7 mouse cellular contexts compared by ENCODE assay signal in the genomic region with DNA sequence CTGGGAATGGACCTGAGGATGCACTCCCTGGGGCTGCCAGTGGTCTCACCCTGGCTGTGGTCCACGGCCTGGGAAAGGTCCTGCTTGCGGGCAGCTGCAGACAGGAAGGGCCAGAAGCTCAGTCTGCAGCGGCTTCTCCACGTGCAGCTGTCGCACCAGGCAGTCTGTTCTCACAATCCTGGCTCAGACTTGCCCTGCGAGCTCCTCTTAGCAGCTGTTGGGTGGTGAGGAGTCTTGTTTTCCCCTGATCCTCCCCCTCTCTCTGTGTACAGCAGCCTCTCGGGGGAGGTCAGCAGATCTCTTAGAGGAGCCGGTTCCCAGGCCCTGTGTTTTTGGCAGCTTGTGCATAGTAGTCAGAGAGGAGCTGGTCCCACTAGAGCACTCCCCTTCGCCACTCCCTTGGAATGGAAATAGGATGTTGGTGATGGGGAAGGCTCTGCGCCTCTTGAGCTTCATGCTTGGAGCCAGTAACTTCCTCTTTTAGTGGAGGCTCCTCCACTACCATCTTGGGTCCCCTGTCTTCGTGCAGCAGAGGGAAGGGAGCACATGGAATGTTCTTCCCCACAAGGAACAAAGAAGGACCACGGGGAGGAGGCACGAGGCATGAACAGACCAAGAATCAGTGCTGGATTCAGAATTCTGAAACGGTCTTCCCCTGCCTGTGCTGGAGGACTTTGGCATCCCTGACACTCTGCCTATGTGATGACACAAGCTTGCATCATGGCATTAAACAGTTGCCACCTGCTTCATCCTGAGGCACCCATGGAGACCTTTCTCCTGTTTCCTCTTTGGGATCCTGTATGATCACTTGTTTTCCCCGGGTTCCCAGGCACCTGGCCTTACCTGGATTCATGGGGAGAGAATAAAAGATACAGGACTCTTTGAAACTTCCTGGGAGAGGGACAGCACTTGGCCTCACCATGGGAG. TPM values are rescaled to one million over a fixed set of nuclear protein-coding genes. Genes with fewer than 3 reads are reported as not detected.
DNase-seq lines count a peak whose midpoint lies in the region; ATAC-seq lines count a peak whose summit lies in the region.

No protein-coding gene starts in this region.

- H3K36me3 ChIP-seq in liver, embryonic 12.5 days = peaks cover 99% of the 10 kb centered on the region
- peaks cover 39% of the 10 kb centered on the region for H3K36me3 ChIP-seq in embryonic facial prominence, embryonic 14.5 days (ENCODE audit: control insufficient read depth, insufficient read depth, low read length)
- peaks cover 82% of the 10 kb centered on the region for H3K36me3 ChIP-seq in liver, embryonic 16.5 days (ENCODE audit: control insufficient read depth, insufficient read depth)
- H3K36me3 ChIP-seq in stomach, embryonic 14.5 days (ENCODE audit: control insufficient read depth, insufficient read depth, low read length) = peaks cover 18% of the 10 kb centered on the region

- H3K9ac ChIP-seq in liver, embryonic 12.5 days = no peak overlapping the region
- no peak overlapping the region for H3K9ac ChIP-seq in embryonic facial prominence, embryonic 14.5 days (ENCODE audit: low read depth, low read length)
- no peak overlapping the region for H3K9ac ChIP-seq in liver, embryonic 16.5 days (ENCODE audit: low read depth, low read length)
- no peak overlapping the region for H3K9ac ChIP-seq in stomach, embryonic 14.5 days (replicated peaks; ENCODE audit: low read depth, low read length)

- H3K4me3 ChIP-seq in liver, embryonic 12.5 days = no peak overlapping the region
- no peak overlapping the region for H3K4me3 ChIP-seq in embryonic facial prominence, embryonic 14.5 days (ENCODE audit: low read depth, low read length)
- no peak overlapping the region for H3K4me3 ChIP-seq in liver, embryonic 16.5 days (ENCODE audit: low read depth, low read length)
- no peak overlapping the region for H3K4me3 ChIP-seq in stomach, embryonic 14.5 days (ENCODE audit: low read depth, low read length)

- no peaks in the 10 kb centered on the region for H3K27me3 ChIP-seq in liver, embryonic 12.5 days (replicated peaks)
- H3K27me3 ChIP-seq in embryonic facial prominence, embryonic 14.5 days (replicated peaks; ENCODE audit: control insufficient read depth, insufficient read depth, low read length) = no peaks in the 10 kb centered on the region
- H3K27me3 ChIP-seq in liver, embryonic 16.5 days (ENCODE audit: control insufficient read depth, insufficient read depth, low read depth, low read length) = no peaks in the 10 kb centered on the region
- no peaks in the 10 kb centered on the region for H3K27me3 ChIP-seq in stomach, embryonic 14.5 days (ENCODE audit: control insufficient read depth, insufficient read depth, low read length)

- ATAC-seq in liver, embryonic 12.5 days = no peak
- ATAC-seq in embryonic facial prominence, embryonic 14.5 days (ENCODE audit: low read depth) = peak; percentile 88
- ATAC-seq in liver, embryonic 16.5 days (ENCODE audit: low read depth) = no peak
- ATAC-seq in stomach, embryonic 14.5 days (ENCODE audit: insufficient number of reproducible peaks, insufficient read depth, low FRiP score, low read depth) = peak; percentile 80
- no peak for ATAC-seq in activated CD4-positive, CD25-positive, alpha-beta regulatory T cell, adult 4 months

- intact Hi-C loops in heart, postnatal 25 days (cut with DNase I) = loop anchor here (5.0 kb wide), 1 partner anchor 113 kb away; no protein-coding TSS in a partner anchor

- peaks cover 30% of the 10 kb centered on the region for H3K4me1 ChIP-seq in liver, embryonic 12.5 days
- H3K4me1 ChIP-seq in embryonic facial prominence, embryonic 14.5 days (ENCODE audit: control insufficient read depth, insufficient read depth, low read length) = peaks cover 4% of the 10 kb centered on the region; the same call in 1 of the 2 replicates
- peaks cover 9% of the 10 kb centered on the region for H3K4me1 ChIP-seq in liver, embryonic 16.5 days (ENCODE audit: control insufficient read depth, low read depth, low read length)
- peaks cover 11% of the 10 kb centered on the region; the same call in 1 of the 2 replicates for H3K4me1 ChIP-seq in stomach, embryonic 14.5 days (ENCODE audit: control insufficient read depth, insufficient read depth, low read length)

- DNase-seq in liver = no peak
- peak; percentile 90 for DNase-seq in embryonic facial prominence, embryonic 14.5 days (ENCODE audit: low spot score)
- DNase-seq in heart, postnatal 25 days (ENCODE audit: low spot score) = peak; percentile 80

- WGBS in liver, embryonic 12.5 days (ENCODE audit: insufficient replicate concordance) = 68% methylated on average over 15 of the region's 15 CpGs
- 59% methylated on average over 14 of the region's 15 CpGs for WGBS in embryonic facial prominence, embryonic 14.5 days
- WGBS in liver, embryonic 16.5 days (ENCODE audit: insufficient replicate concordance) = 72% methylated on average over 15 of the region's 15 CpGs
- 62% methylated on average over 15 of the region's 15 CpGs for WGBS in stomach, embryonic 14.5 days

- H3K4me2 ChIP-seq in liver, embryonic 12.5 days = no peak overlapping the region
- H3K4me2 ChIP-seq in embryonic facial prominence, embryonic 14.5 days (ENCODE audit: low read depth, low read length) = no peak overlapping the region
- H3K4me2 ChIP-seq in liver, embryonic 16.5 days (ENCODE audit: low read depth, low read length) = no peak overlapping the region
- no peak overlapping the region for H3K4me2 ChIP-seq in stomach, embryonic 14.5 days (replicated peaks; ENCODE audit: low read depth, low read length)

- no peaks in the 10 kb centered on the region for H3K9me3 ChIP-seq in liver, embryonic 12.5 days (replicated peaks)
- H3K9me3 ChIP-seq in embryonic facial prominence, embryonic 14.5 days (ENCODE audit: control insufficient read depth, low read length) = no peaks in the 10 kb centered on the region
- H3K9me3 ChIP-seq in liver, embryonic 16.5 days (replicated peaks; ENCODE audit: control insufficient read depth, low read length) = no peaks in the 10 kb centered on the region
- H3K9me3 ChIP-seq in stomach, embryonic 14.5 days (ENCODE audit: control insufficient read depth, low read depth, low read length) = no peaks in the 10 kb centered on the region

- peak overlapping the region; percentile 29; the same call in 1 of the 2 replicates for H3K27ac ChIP-seq in liver, embryonic 12.5 days
- H3K27ac ChIP-seq in embryonic facial prominence, embryonic 14.5 days (replicated peaks; ENCODE audit: low read depth, low read length) = no peak overlapping the region; the same call in 1 of the 2 replicates
- peak overlapping the region; percentile 29; the same call in 1 of the 2 replicates for H3K27ac ChIP-seq in liver, embryonic 16.5 days (ENCODE audit: low read length)
- H3K27ac ChIP-seq in stomach, embryonic 14.5 days (ENCODE audit: low read length) = peak overlapping the region; percentile 72

RNA-seq across cellular contexts. Expression of a gene that starts 14.3 kb away (rescaled TPM):
- 58.2 and 61.3 TPM in 2 replicates for polyA plus RNA-seq in liver, embryonic 12.5 days (2016; fragmentation: Nextera tagmentation; extraction: Ambion mirVana)
- 105 and 108 TPM in 2 replicates for polyA plus RNA-seq in embryonic facial prominence, embryonic 14.5 days (2014; fragmentation: Nextera tagmentation; extraction: Ambion mirVana)
- 10 to 100 TPM; 36.6 to 43.4 TPM for total RNA-seq in heart, postnatal 25 days (2021)
- polyA plus RNA-seq in liver, embryonic 16.5 days (2015; fragmentation: Nextera tagmentation; extraction: Ambion mirVana) = 37.7 and 40.5 TPM in 2 replicates
- 91.0 and 98.1 TPM in 2 replicates for polyA plus RNA-seq in stomach, embryonic 14.5 days (2014; fragmentation: Nextera tagmentation; extraction: Ambion mirVana)
- 10 to 100 TPM; 64.4 to 70.1 TPM for polyA plus RNA-seq in activated CD4-positive, CD25-positive, alpha-beta regulatory T cell, adult 4 months (2017; shearing (Covaris generic))

RNA-seq across cellular contexts. Expression of a gene that starts 33.4 kb away (rescaled TPM):
- 59.0 and 62.7 TPM in 2 replicates for polyA plus RNA-seq in liver, embryonic 12.5 days (2016; fragmentation: Nextera tagmentation; extraction: Ambion mirVana)
- polyA plus RNA-seq in embryonic facial prominence, embryonic 14.5 days (2014; fragmentation: Nextera tagmentation; extraction: Ambion mirVana) = 15.2 and 15.5 TPM in 2 replicates
- total RNA-seq in heart, postnatal 25 days (2021) = 1 to 10 TPM; 7.8 to 8.8 TPM
- polyA plus RNA-seq in liver, embryonic 16.5 days (2015; fragmentation: Nextera tagmentation; extraction: Ambion mirVana) = 73.5 and 81.3 TPM in 2 replicates
- 14.3 and 15.7 TPM in 2 replicates for polyA plus RNA-seq in stomach, embryonic 14.5 days (2014; fragmentation: Nextera tagmentation; extraction: Ambion mirVana)
- 10 to 100 TPM; 17.4 to 21.9 TPM for polyA plus RNA-seq in activated CD4-positive, CD25-positive, alpha-beta regulatory T cell, adult 4 months (2017; shearing (Covaris generic))

RNA-seq across cellular contexts. Expression of a gene that starts 43.7 kb away (rescaled TPM):
- 90.8 and 105 TPM in 2 replicates for polyA plus RNA-seq in liver, embryonic 12.5 days (2016; fragmentation: Nextera tagmentation; extraction: Ambion mirVana)
- polyA plus RNA-seq in embryonic facial prominence, embryonic 14.5 days (2014; fragmentation: Nextera tagmentation; extraction: Ambion mirVana) = 98.3 and 106 TPM in 2 replicates
- 100 to 1,000 TPM; 180 to 195 TPM for total RNA-seq in heart, postnatal 25 days (2021)
- 72.5 and 76.0 TPM in 2 replicates for polyA plus RNA-seq in liver, embryonic 16.5 days (2015; fragmentation: Nextera tagmentation; extraction: Ambion mirVana)
- polyA plus RNA-seq in stomach, embryonic 14.5 days (2014; fragmentation: Nextera tagmentation; extraction: Ambion mirVana) = 105 and 111 TPM in 2 replicates
- polyA plus RNA-seq in activated CD4-positive, CD25-positive, alpha-beta regulatory T cell, adult 4 months (2017; shearing (Covaris generic)) = 100 to 1,000 TPM; 119 to 154 TPM

Comparison
In these comparisons a context has a peak if more than half of its experiments do, and no peak if none do; other contexts are left out.
1. ATAC-seq: peak in embryonic facial prominence, embryonic 14.5 days (single experiment) and stomach, embryonic 14.5 days (single experiment); none in liver, embryonic 12.5 days (single experiment), liver, embryonic 16.5 days (single experiment) and activated CD4-positive, CD25-positive, alpha-beta regulatory T cell, adult 4 months (single experiment).